Mouse (Mus musculus) ES-E14 (cell line): ENCODE data around the gene Sema5a. TPM values are rescaled to one million over a fixed set of nuclear protein-coding genes. Genes with fewer than 3 reads are reported as not detected.

Experiments
- DNase-seq: peaks from one replicate; pipeline ENCODE4 v3.0.0-alpha.2; 2013; ENCODE audit warnings: low read depth, low spot score
- H3K27ac ChIP-seq: 2 replicates; pipeline ENCODE4 v1.5.1; 2012; ENCODE audit warnings: low read depth, mild to moderate bottlenecking, low read length, moderate library complexity, mixed read lengths; ENCODE audit not compliant: poor library complexity, insufficient read depth, severe bottlenecking
- H3K36me3 ChIP-seq: 2 replicates; pipeline ENCODE4 v1.6.1; 2012; ENCODE audit warnings: mild to moderate bottlenecking, low read length, moderate library complexity, mixed read lengths; ENCODE audit not compliant: control insufficient read depth, poor library complexity, insufficient read depth, severe bottlenecking
- H3K4me1 ChIP-seq, 2 experiments: fragments of 150-350 bp in 1 of 2; sonication (generic) in 1 of 2; 2 replicates each; pipeline ENCODE4 v1.6.1; 2012; ENCODE audit warnings: low read length in 2 of 2, mild to moderate bottlenecking in 1 of 2, mixed read lengths in 1 of 2; ENCODE audit not compliant: control insufficient read depth in 2 of 2, insufficient read depth in 2 of 2, poor library complexity in 1 of 2
- H3K4me3 ChIP-seq, 2 experiments: fragments of 150-350 bp in 1 of 2; sonication (generic) in 1 of 2; 2 replicates each; pipeline ENCODE4 v1.5.1; 2012; ENCODE audit warnings: low read length in 2 of 2, low read depth in 1 of 2, mild to moderate bottlenecking in 1 of 2, mixed read lengths in 1 of 2; ENCODE audit not compliant: insufficient read depth in 1 of 2, poor library complexity in 1 of 2, severe bottlenecking in 1 of 2
- H3K9ac ChIP-seq: 2 replicates; pipeline ENCODE4 v1.6.1; 2012; ENCODE audit warnings: low read depth, mild to moderate bottlenecking, low read length, mixed read lengths; ENCODE audit not compliant: poor library complexity, insufficient read depth, severe bottlenecking
- H3K9me3 ChIP-seq: fragments of 150-350 bp; sonication (generic); 2 replicates; pipeline ENCODE4 v1.6.1; 2012; ENCODE audit warnings: low read depth, mild to moderate bottlenecking, low read length; ENCODE audit not compliant: control insufficient read depth, insufficient read depth
- CHD2 ChIP-seq: IDR thresholded peaks from 2 replicates; pipeline ENCODE4 v1.6.1; 2014; ENCODE audit warnings: mild to moderate bottlenecking, low read depth, low read length, inconsistent platforms
- HCFC1 ChIP-seq: IDR thresholded peaks from 2 replicates; pipeline ENCODE4 v1.6.1; 2012; ENCODE audit warnings: low read length, inconsistent platforms, borderline replicate concordance; ENCODE audit not compliant: insufficient read depth
- MAFK ChIP-seq: IDR thresholded peaks from 2 replicates; pipeline ENCODE4 v1.6.1; 2014; ENCODE audit warnings: mild to moderate bottlenecking, low read depth, low read length, inconsistent platforms; ENCODE audit not compliant: insufficient read depth
- ZC3H11A ChIP-seq: IDR thresholded peaks from 2 replicates; pipeline ENCODE4 v1.6.1; 2012; ENCODE audit warnings: low read depth, mild to moderate bottlenecking, inconsistent platforms, low read length, borderline replicate concordance
- ZNF384 ChIP-seq: IDR thresholded peaks from 2 replicates; pipeline ENCODE4 v1.6.1; 2012; ENCODE audit warnings: low read depth, low read length, inconsistent platforms
- in situ Hi-C, 2 experiments: fragments of 600-800 bp; cut with MboI; formaldehyde crosslinking; loops; one replicate each; pipeline ENCODE4 v1.15.1; 2025; ENCODE audit warnings: low sequenced_read_pairs in 2 of 2, inconsistent platforms in 1 of 2; ENCODE audit not compliant: unreplicated experiment in 2 of 2
- total RNA-seq: library from RNA; depleted of rRNA; stranded (reverse); fragments of 300-350 nt; gene quantifications from 2 replicates; pipeline ENCODE4 v1.2.3, GENCODE M21; 2012

Gene Sema5a
- total RNA-seq, 1 experiment, result 2.7 TPM

- Histone ChIP-seq H3K36me3 (no peaks in the 10 kb centered on the region), H3K27ac (no peak overlapping the region), H3K4me1 (no peaks in the 10 kb centered on the region), H3K9ac (no peak overlapping the region), H3K9me3 (no peaks in the 10 kb centered on the region), H3K4me3 (no peak overlapping the region)
- no peak for TF ChIP-seq CHD2
- no peak for TF ChIP-seq ZC3H11A
- TF ChIP-seq HCFC1, result no peak
- no peak for TF ChIP-seq ZNF384
- no peak for TF ChIP-seq MAFK
- DNase-seq, result no peak
- in situ Hi-C loops, result no loop called here
These were observed 349.1 kb downstream of the Sema5a start for GRCm38 (mm10) chr15:32593746-32594145.

GRCm38 (mm10) chr15:32596574-32596973 is 352.0 kb downstream of the Sema5a start:
- in situ Hi-C loops, result no loop called here
- H3K36me3 ChIP-seq, result no peaks in the 10 kb centered on the region
- no peaks in the 10 kb centered on the region for H3K9me3 ChIP-seq
- no peak overlapping the region for H3K9ac ChIP-seq
- no peak overlapping the region for H3K27ac ChIP-seq
- no peak for DNase-seq
- TF ChIP-seq HCFC1, result no peak
- no peak for TF ChIP-seq ZC3H11A
- TF ChIP-seq MAFK, result no peak
- TF ChIP-seq ZNF384, result no peak
- no peak for TF ChIP-seq CHD2
- no peak overlapping the region for H3K4me3 ChIP-seq
- no peaks in the 10 kb centered on the region for H3K4me1 ChIP-seq

DNA sequence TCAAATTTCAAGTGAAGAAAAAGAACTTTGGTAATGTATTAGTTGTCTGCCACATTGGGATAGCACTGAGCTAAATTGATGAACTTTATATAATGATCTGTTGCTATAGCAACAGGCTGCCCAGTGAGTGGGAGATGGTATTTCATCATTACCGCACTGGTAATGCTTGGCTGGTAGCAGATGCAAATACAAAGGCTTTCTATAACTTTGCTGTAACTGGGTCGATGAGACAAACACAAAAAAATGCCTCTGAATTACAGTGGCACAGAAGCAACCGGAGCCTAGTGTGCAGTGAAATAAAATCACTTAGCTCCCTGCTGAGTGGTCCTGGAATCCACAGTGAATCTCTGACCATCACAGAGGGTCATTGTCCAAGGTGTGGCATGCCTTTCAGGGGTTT is 352.6 kb downstream of the Sema5a start:
- TF ChIP-seq CHD2 (no peak), MAFK (no peak), HCFC1 (no peak), ZC3H11A (no peak), ZNF384 (no peak)
- H3K9ac ChIP-seq, result no peak overlapping the region
- H3K27ac ChIP-seq, result no peak overlapping the region
- no peak overlapping the region for H3K4me3 ChIP-seq
- DNase-seq, result no peak
- H3K36me3 ChIP-seq, result no peaks in the 10 kb centered on the region
- no peaks in the 10 kb centered on the region for H3K4me1 ChIP-seq
- in situ Hi-C loops, result no loop called here
- H3K9me3 ChIP-seq, result no peaks in the 10 kb centered on the region

DNA sequence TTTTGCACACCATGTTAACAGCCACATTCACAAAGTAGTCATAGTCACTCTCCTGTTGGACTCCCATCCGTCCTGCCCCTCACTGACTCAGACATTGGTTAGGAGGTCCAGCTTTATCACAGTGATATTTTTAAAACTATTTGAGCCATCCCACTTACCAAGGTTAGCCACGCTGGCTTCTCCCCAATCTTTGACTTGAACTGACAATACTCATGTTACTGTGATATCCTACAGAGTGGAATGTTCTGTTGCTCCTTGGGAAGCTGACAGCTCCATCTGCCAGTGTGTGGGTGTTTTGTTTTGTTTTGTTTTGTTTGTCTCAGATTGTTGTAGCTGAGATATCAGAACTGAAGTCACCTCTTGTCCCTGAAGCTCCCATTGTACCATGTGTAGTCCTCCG is 362.6 kb downstream of the Sema5a start:
- no peaks in the 10 kb centered on the region for H3K9me3 ChIP-seq
- in situ Hi-C loops, result no loop called here
- TF ChIP-seq ZC3H11A (no peak), MAFK (no peak), HCFC1 (no peak), ZNF384 (no peak), CHD2 (no peak)

GRCm38 (mm10) chr15:32610776-32611175 is 366.2 kb downstream of the Sema5a start:
- DNase-seq, result no peak
- in situ Hi-C loops, result no loop called here

More for the DNA sequence above, 362.6 kb downstream of the Sema5a start:
- DNase-seq, result no peak
- no peaks in the 10 kb centered on the region for H3K4me1 ChIP-seq
- H3K9ac ChIP-seq, result no peak overlapping the region
- no peak overlapping the region for H3K27ac ChIP-seq
- H3K36me3 ChIP-seq, result no peaks in the 10 kb centered on the region
- H3K4me3 ChIP-seq, result no peak overlapping the region

More at GRCm38 (mm10) chr15:32610776-32611175, 366.2 kb downstream of the Sema5a start:
- Histone ChIP-seq H3K9me3 (no peaks in the 10 kb centered on the region), H3K36me3 (no peaks in the 10 kb centered on the region), H3K4me3 (no peak overlapping the region), H3K27ac (no peak overlapping the region), H3K4me1 (no peaks in the 10 kb centered on the region), H3K9ac (no peak overlapping the region)
- TF ChIP-seq CHD2 (no peak), ZC3H11A (no peak), MAFK (no peak), ZNF384 (no peak), HCFC1 (no peak)
